Mouse (Mus musculus) limb, embryonic 12.5 days (tissue): Measurements from ENCODE around the gene Slc8a1. TPM values are rescaled to one million over a fixed set of nuclear protein-coding genes. Genes with fewer than 3 reads are reported as not detected.

ENCODE experiments used
- ATAC-seq: fragments of 200-750 bp; cut with Nextera tagmentation; 2 replicates; pipeline ENCODE4 v1.8.0; 2017; ENCODE audit warnings: low read depth, moderate TSS enrichment; ENCODE audit not compliant: insufficient number of reproducible peaks, insufficient read depth, low FRiP score, low TSS enrichment
- H3K27ac ChIP-seq: fragments of 300-500 bp; sonication (generic); 2 replicates; pipeline ENCODE4 v1.5.1; 2016; ENCODE audit warnings: mild to moderate bottlenecking, moderate library complexity
- H3K27me3 ChIP-seq: fragments of 300-500 bp; sonication (generic); 2 replicates; pipeline ENCODE4 v1.6.1; 2016; ENCODE audit warnings: mild to moderate bottlenecking, moderate library complexity
- H3K36me3 ChIP-seq: fragments of 300-500 bp; sonication (generic); 2 replicates; pipeline ENCODE4 v1.6.1; 2016; ENCODE audit warnings: mild to moderate bottlenecking, moderate library complexity
- H3K4me1 ChIP-seq: fragments of 300-500 bp; sonication (generic); replicated peaks from 2 replicates; pipeline ENCODE4 v1.6.1; 2016
- H3K4me2 ChIP-seq: fragments of 300-500 bp; sonication (generic); 2 replicates; pipeline ENCODE4 v1.6.1; 2016; ENCODE audit warnings: mild to moderate bottlenecking, moderate library complexity
- H3K4me3 ChIP-seq: fragments of 300-500 bp; sonication (generic); replicated peaks from 2 replicates; pipeline ENCODE4 v1.5.1; 2016; ENCODE audit warnings: mild to moderate bottlenecking
- H3K9ac ChIP-seq: fragments of 300-500 bp; sonication (generic); replicated peaks from 2 replicates; pipeline ENCODE4 v1.6.1; 2016; ENCODE audit warnings: mild to moderate bottlenecking, moderate library complexity
- H3K9me3 ChIP-seq: fragments of 300-500 bp; sonication (generic); 2 replicates; pipeline ENCODE4 v1.6.1; 2016; ENCODE audit warnings: mild to moderate bottlenecking, moderate library complexity
- WGBS: fragments of 180-500 bp; shearing (Covaris S2); methylation state at CpG from one replicate; pipeline ENCODE4 v1.1.7; 2016; 5-methylcytosine and 5-hydroxymethylcytosine counted together
- polyA plus RNA-seq: library from polyadenylated mRNA; unstranded; fragments of >200 nt; fragmentation: Nextera tagmentation; extraction: Ambion mirVana; gene quantifications from 2 replicates; pipeline ENCODE4 v1.2.1, GENCODE M21; 2016

Slc8a1 gene
- polyA plus RNA-seq, 1 experiment from 2014 or later = 6.1 TPM

DNA sequence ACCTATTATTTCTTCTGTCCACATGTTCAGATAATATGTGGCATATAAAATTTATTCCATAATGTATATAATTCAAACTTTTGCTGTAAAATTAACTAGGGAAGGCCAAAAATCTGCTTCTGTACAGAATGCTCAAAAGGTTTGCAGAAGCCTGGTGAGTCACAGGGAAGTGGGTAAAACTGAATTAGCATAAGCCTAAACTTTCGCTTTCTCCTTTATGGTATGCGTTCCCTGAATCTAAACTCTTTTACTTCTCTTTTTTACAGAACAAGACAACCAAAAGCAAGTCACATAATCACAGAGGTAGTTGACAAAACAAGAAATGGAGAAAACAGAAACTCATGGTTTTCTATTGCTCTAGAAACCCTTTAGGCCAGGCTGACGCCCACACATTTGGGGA is 202.1 kb downstream of the Slc8a1 start:
- ATAC-seq = no peak
- Histone ChIP-seq H3K36me3 (no peaks in the 10 kb centered on the region), H3K27me3 (no peaks in the 10 kb centered on the region), H3K9ac (no peak overlapping the region), H3K9me3 (no peaks in the 10 kb centered on the region), H3K27ac (no peak overlapping the region), H3K4me3 (no peak overlapping the region), H3K4me2 (no peak overlapping the region), H3K4me1 (no peaks in the 10 kb centered on the region)
- 92% methylated on average over 3 of the region's 3 CpGs for WGBS

DNA sequence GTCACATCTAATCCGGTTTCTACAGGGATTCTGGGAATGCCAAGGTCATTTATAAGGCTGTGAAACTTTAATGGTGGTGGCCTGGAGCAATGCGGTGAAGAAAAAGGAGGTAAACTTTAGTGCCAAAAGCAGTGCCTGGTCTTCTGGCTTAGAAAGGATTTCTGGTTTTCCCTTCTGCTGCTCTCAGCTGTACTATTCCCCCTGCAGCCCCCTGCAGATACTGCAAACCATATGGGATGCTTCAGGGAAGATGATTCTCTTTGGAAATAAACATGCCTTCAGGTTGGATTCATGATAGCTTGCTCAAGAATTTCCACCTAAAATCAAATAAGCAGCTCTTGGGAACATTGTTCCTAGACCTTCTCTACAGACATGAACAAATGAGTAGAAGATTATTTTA is 208.3 kb downstream of the Slc8a1 start:
- Histone ChIP-seq H3K9me3 (no peaks in the 10 kb centered on the region), H3K27ac (peak overlapping the region; percentile 25; the same call in 1 of the 2 replicates), H3K9ac (no peak overlapping the region), H3K27me3 (no peaks in the 10 kb centered on the region), H3K36me3 (no peaks in the 10 kb centered on the region), H3K4me3 (no peak overlapping the region), H3K4me1 (peaks cover 26% of the 10 kb centered on the region), H3K4me2 (no peak overlapping the region)
- ATAC-seq = no peak
- WGBS = 25% methylated on average over 2 of the region's 2 CpGs

DNA sequence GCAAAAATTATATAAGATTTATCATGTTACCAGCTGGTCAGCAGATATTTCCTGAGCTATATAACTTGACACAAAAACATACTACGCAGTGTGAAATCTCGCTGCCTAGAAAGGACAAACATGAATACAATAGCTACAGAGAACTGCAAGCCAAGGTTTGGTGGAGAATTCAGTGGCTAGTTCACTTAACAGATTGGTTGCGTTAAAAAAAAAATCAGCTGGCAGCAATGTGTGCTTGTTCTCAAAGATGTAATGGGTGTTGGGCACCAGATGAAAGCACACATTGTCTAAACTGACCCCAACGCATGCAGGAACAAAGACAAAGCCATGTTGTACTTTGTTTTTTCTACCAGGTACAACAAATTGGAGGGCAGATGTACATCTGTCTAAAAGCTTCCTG is 209.2 kb downstream of the Slc8a1 start:
- Histone ChIP-seq H3K4me3 (no peak overlapping the region), H3K9ac (no peak overlapping the region), H3K4me1 (peaks cover 35% of the 10 kb centered on the region), H3K27ac (no peak overlapping the region), H3K36me3 (no peaks in the 10 kb centered on the region), H3K9me3 (no peaks in the 10 kb centered on the region), H3K4me2 (no peak overlapping the region), H3K27me3 (no peaks in the 10 kb centered on the region)
- ATAC-seq = no peak
- WGBS = 64% methylated on average over 4 of the region's 4 CpGs

DNA sequence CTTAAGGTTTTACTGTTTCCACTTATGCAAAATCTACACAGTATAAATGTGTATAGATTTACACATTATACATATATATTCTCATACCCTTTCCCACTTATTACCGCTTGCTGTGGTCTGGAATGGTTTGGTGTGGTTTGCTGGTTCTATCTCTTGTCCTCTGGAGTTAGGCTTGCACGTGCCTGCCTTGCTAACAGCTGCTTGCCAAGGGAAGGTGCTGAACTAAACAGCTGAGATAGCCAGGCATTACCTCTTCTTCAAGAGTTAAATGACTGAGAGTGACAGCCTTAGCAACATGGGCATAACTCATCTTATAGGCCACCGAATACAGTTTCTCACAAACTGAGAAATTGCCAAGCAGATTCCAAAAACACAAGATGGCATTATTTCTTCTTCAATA is 211.7 kb downstream of the Slc8a1 start:
- Histone ChIP-seq H3K9me3 (no peaks in the 10 kb centered on the region), H3K27ac (no peak overlapping the region), H3K4me2 (no peak overlapping the region), H3K4me3 (no peak overlapping the region), H3K27me3 (no peaks in the 10 kb centered on the region), H3K36me3 (no peaks in the 10 kb centered on the region), H3K9ac (no peak overlapping the region), H3K4me1 (peaks cover 47% of the 10 kb centered on the region)
- WGBS = 88% methylated on average over 3 of the region's 3 CpGs
- ATAC-seq = no peak

DNA sequence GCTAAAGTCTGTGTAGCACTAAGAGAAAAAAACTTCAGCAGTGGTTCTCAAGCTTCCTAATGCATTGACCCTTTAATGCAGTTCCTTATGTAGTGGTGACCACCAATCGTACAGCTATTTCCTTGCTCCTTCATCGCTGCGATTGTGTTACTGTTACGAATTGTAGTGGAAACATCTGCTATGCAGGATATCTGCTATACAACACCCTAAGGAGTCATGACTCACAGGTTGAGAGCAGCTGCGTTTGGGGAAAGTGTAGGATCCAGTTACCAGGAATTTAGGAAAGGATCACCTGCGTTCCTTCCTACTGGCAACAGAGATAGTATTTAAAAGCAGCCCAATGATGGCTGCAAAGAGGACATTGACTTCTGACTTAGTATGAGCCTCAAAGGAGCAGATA is 213.4 kb downstream of the Slc8a1 start:
- Histone ChIP-seq H3K27me3 (no peaks in the 10 kb centered on the region), H3K9me3 (no peaks in the 10 kb centered on the region), H3K36me3 (no peaks in the 10 kb centered on the region), H3K27ac (peak overlapping the region; percentile 54; the same call in 1 of the 2 replicates), H3K4me1 (peaks cover 42% of the 10 kb centered on the region), H3K4me2 (peak overlapping the region; percentile 11; the same call in 1 of the 2 replicates), H3K4me3 (no peak overlapping the region), H3K9ac (no peak overlapping the region)
- WGBS = 33% methylated on average over 6 of the region's 6 CpGs
- peak; percentile 66 for ATAC-seq

DNA sequence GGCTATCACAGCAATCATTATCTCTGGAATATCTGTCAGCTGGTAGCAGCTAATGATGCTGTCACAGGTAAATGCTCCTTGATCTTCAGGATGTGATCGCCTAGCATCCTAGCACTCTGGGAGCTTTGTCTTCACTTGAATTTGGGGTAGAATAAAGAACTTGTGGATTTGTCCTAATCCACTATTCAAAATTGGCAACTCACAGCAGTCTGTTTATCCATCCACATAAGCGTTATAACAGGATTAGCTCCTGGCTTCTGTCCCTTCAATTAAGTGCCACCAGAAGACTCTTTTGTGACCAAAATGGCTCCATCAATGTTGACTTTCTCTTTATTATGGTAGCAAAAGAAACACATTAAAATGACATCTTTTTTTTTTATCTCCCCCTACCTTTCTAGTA is 214.2 kb downstream of the Slc8a1 start:
- no peak for ATAC-seq
- no peak overlapping the region for H3K4me3 ChIP-seq

DNA sequence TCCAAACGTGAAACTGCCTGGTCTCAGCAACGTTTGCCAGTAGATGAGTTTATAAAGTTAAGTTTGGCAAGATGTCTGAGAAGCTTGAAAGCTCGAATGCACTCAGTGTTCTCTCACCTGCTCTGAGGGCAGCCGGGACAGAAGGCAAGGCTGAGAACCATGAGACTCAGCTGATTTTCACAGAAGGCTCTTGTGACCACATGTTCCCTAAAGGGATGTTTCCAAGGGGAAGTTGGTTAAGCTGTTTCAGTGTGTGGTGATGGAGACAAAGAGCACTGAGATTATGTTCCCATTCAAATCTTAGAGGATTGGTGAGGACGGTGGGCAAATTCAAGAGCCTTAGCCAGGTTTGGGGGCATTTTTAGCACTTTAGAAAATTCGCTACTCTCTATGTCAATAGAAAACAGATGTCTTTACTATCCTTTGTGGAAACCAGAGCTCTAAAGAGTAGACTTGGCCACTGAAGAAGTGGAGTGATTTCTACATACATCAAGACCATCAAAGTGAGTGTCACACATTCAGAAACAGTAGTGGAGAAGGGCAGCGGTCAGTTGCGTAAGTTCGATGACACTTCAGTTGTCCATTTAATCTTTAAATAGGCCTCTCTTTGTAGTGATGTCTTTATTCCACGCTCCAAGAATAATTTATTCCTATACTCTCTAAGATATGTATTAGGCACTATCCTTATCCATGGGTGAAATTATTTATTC is 219.7 kb downstream of the Slc8a1 start:
- Histone ChIP-seq H3K4me2 (no peak overlapping the region), H3K4me1 (peaks cover 23% of the 10 kb centered on the region), H3K27ac (no peak overlapping the region), H3K9ac (no peak overlapping the region), H3K9me3 (no peaks in the 10 kb centered on the region), H3K27me3 (no peaks in the 10 kb centered on the region), H3K36me3 (no peaks in the 10 kb centered on the region), H3K4me3 (no peak overlapping the region)
- ATAC-seq = no peak
- 74% methylated on average over 10 of the region's 10 CpGs for WGBS

More for the DNA sequence above, 214.2 kb downstream of the Slc8a1 start:
- Histone ChIP-seq H3K27ac (no peak overlapping the region), H3K9ac (no peak overlapping the region), H3K4me1 (peaks cover 35% of the 10 kb centered on the region), H3K4me2 (no peak overlapping the region), H3K36me3 (no peaks in the 10 kb centered on the region), H3K27me3 (no peaks in the 10 kb centered on the region), H3K9me3 (no peaks in the 10 kb centered on the region)
- 79% methylated on average over 2 of the region's 2 CpGs for WGBS

DNA sequence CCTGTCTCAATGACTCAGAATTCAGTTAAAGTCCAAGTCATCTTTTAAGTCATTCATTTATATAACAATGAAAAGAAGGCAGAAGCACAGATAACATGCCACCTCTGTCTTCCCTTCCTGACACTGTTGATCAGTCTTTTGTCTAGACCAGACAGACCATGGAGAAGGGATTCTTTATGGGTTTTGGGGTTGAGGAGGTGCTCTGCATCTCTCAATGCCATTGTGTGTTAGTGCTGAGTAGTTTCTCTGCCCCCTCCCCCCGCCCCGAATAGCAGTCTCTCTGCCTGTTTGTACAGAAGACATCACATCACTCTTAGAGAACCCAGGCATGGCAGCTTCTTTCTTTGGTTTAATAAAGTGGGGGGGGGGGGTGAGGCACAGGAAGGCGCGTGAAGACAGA is 222.0 kb downstream of the Slc8a1 start:
- H3K27me3 ChIP-seq = no peaks in the 10 kb centered on the region

DNA sequence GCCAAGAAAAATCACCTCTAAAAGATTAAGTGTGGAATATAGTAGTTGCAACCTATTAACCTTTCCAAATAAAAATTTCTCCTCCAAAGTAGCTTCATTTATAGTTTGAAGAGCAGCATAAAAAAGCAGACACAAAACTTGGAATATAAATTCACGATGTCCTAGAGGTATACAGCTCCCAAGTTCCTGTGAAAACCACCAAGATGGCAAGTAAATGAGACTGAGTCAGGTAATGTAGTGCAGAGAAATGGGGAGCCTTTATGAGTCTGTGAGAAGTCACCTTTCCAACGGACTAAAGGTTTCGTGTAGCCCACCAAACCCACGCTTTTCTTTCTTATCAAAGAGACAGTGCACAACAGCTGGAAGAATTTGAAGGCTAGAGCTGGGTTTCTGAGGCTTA is 224.2 kb downstream of the Slc8a1 start:
- no peaks in the 10 kb centered on the region for H3K27me3 ChIP-seq
- ATAC-seq = peak; percentile 67; the same call in 1 of the 2 replicates
- H3K4me1 ChIP-seq = peaks cover 19% of the 10 kb centered on the region
- H3K9ac ChIP-seq = no peak overlapping the region
- H3K4me2 ChIP-seq = no peak overlapping the region
- no peaks in the 10 kb centered on the region for H3K9me3 ChIP-seq
- no peaks in the 10 kb centered on the region for H3K36me3 ChIP-seq
- peak overlapping the region; percentile 76 for H3K27ac ChIP-seq
- no peak overlapping the region for H3K4me3 ChIP-seq
- 25% methylated on average over 4 of the region's 4 CpGs for WGBS

More for the DNA sequence above, 222.0 kb downstream of the Slc8a1 start:
- Histone ChIP-seq H3K4me1 (peaks cover 19% of the 10 kb centered on the region), H3K36me3 (no peaks in the 10 kb centered on the region), H3K27ac (no peak overlapping the region), H3K4me3 (no peak overlapping the region), H3K4me2 (no peak overlapping the region), H3K9me3 (no peaks in the 10 kb centered on the region), H3K9ac (no peak overlapping the region)
- 73% methylated on average over 4 of the region's 4 CpGs for WGBS
- no peak for ATAC-seq

DNA sequence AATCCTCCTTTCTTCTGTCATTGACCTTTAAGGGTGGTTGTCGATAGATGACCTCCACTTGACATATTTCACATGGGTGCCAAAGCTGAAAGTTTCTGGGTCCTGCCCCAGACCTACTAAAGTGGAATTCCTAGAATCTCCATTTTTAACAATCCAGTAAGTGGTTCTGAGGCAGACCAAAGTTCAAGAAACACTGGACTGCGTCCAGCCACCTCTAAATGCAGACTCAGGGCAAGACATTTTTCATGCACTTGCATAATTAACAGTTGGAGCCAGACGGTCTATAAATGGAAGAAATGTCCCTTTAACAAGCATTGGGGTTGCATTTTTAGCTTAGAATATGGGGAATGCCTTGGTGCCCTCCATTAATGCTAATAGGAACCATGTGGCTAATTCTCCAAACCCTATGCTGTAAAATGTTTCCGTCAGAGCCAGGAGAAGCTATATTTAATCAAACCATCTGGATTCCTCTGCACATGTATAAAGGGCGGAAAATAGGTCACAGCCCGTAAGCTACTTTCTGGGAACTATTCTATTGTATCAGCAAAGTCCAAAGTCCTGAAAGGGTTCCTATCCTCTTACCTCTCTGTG is 224.7 kb downstream of the Slc8a1 start:
- Histone ChIP-seq H3K4me2 (no peak overlapping the region), H3K27me3 (no peaks in the 10 kb centered on the region), H3K9ac (no peak overlapping the region), H3K4me3 (no peak overlapping the region), H3K36me3 (no peaks in the 10 kb centered on the region), H3K9me3 (no peaks in the 10 kb centered on the region), H3K4me1 (peaks cover 19% of the 10 kb centered on the region), H3K27ac (peak overlapping the region; percentile 25)
- peak; percentile 92 for ATAC-seq
- 14% methylated on average over 6 of the region's 6 CpGs for WGBS

DNA sequence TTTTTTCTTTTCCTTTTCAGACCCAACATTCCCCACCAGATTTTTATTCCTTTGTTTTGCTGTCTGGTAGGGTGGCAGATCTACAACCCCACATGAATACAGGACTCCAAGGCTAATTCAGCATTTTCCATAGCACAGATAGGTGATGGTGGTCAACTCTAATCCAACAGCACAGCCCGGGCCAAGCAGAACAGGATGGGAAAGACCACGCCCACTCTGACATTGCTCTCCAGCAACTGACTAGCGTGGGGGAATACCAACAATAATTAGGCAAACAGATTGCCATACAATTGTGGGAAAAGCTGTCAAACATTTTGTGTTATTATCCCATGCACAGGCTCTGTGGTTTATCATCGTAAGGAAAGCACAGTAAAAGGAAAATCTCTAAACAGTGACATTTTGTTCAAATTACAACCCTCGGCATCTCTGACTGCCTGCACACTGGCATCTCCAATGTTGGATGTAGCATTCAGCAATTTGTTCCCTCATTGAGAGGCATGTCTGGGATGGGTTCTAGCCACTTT is 233.0 kb downstream of the Slc8a1 start:
- Histone ChIP-seq H3K9ac (no peak overlapping the region), H3K36me3 (no peaks in the 10 kb centered on the region), H3K27me3 (no peaks in the 10 kb centered on the region), H3K4me1 (no peaks in the 10 kb centered on the region), H3K4me2 (no peak overlapping the region), H3K27ac (no peak overlapping the region), H3K9me3 (no peaks in the 10 kb centered on the region), H3K4me3 (no peak overlapping the region)
- WGBS = 80% methylated on average over 5 of the region's 5 CpGs
- ATAC-seq = no peak
